Mouse (Mus musculus) MEL (cell line): Measurements from ENCODE around the gene Matn1. TPM values are rescaled to one million over a fixed set of nuclear protein-coding genes. Genes with fewer than 3 reads are reported as not detected.

Experiments
- DNase-seq: peaks from one replicate; pipeline ENCODE4 v3.0.0; 2011; ENCODE audit warnings: low read depth, low spot score
- H3K27ac ChIP-seq: 2 replicates; pipeline ENCODE4 v1.5.1; 2012; ENCODE audit warnings: low read depth, mild to moderate bottlenecking, control low read depth, low read length, moderate library complexity; ENCODE audit not compliant: control insufficient read depth
- H3K27me3 ChIP-seq, 2 experiments: fragments of 150-350 bp in 1 of 2; sonication (generic) in 1 of 2; 2 replicates each; pipeline ENCODE4 v1.6.1; 2012; ENCODE audit warnings: low read length in 2 of 2, mild to moderate bottlenecking in 2 of 2, improper control_type of control experiment in 1 of 2, moderate library complexity in 1 of 2; ENCODE audit not compliant: insufficient read depth in 2 of 2, control insufficient read depth in 1 of 2
- H3K36me3 ChIP-seq, 2 experiments: 2 replicates each; pipeline ENCODE4 v1.6.1; 2012 to 2014; ENCODE audit warnings: low read length in 2 of 2, improper control_type of control experiment in 1 of 2, inconsistent platforms in 1 of 2, mild to moderate bottlenecking in 1 of 2; ENCODE audit not compliant: insufficient read depth in 2 of 2, control insufficient read depth in 1 of 2
- H3K4me1 ChIP-seq, 2 experiments: fragments of 150-350 bp in 1 of 2; sonication (generic) in 1 of 2; 2 replicates each; pipeline ENCODE4 v1.6.1; 2012; ENCODE audit warnings: low read length in 2 of 2, improper control_type of control experiment in 1 of 2, mild to moderate bottlenecking in 1 of 2; ENCODE audit not compliant: insufficient read depth in 2 of 2, control insufficient read depth in 1 of 2
- H3K4me3 ChIP-seq, 2 experiments: fragments of 150-350 bp in 1 of 2; sonication (generic) in 1 of 2; 2 replicates each; pipeline ENCODE4 v1.5.1; 2012; ENCODE audit warnings: low read depth in 2 of 2, low read length in 2 of 2, mild to moderate bottlenecking in 2 of 2, moderate library complexity in 2 of 2, control low read depth in 1 of 2, improper control_type of control experiment in 1 of 2; ENCODE audit not compliant: control insufficient read depth in 1 of 2, insufficient read depth in 1 of 2
- H3K79me2 ChIP-seq: 2 replicates; pipeline ENCODE4 v1.6.1; 2012; ENCODE audit warnings: mild to moderate bottlenecking, low read length, moderate library complexity; ENCODE audit not compliant: control insufficient read depth, poor library complexity, insufficient read depth
- H3K9ac ChIP-seq: 2 replicates; pipeline ENCODE4 v1.6.1; 2012; ENCODE audit warnings: low read depth, mild to moderate bottlenecking, control low read depth, low read length, moderate library complexity; ENCODE audit not compliant: control insufficient read depth, poor library complexity, severe bottlenecking
- H3K9me3 ChIP-seq: fragments of 150-350 bp; sonication (generic); replicated peaks from 2 replicates; pipeline ENCODE4 v1.6.1; 2012; ENCODE audit warnings: mild to moderate bottlenecking, low read length, improper control_type of control experiment, moderate library complexity; ENCODE audit not compliant: insufficient read depth
- BHLHE40 ChIP-seq: IDR thresholded peaks from 2 replicates; pipeline ENCODE4 v1.6.1; 2012; ENCODE audit warnings: low read depth, mild to moderate bottlenecking, inconsistent platforms, low read length, improper control_type of control experiment, borderline replicate concordance
- CTCF ChIP-seq, 3 experiments: IDR thresholded peaks in 2 of 3; conservative IDR thresholded peaks in 1 of 3; 2 replicates each; pipeline ENCODE4 v1.5.1; 2011 to 2012; ENCODE audit warnings: low read length in 3 of 3, low read depth in 2 of 3, mild to moderate bottlenecking in 2 of 3, improper control_type of control experiment in 1 of 3, inconsistent platforms in 1 of 3, mixed read lengths in 1 of 3, moderate library complexity in 1 of 3; ENCODE audit not compliant: control insufficient read depth in 1 of 3, insufficient read depth in 1 of 3, poor library complexity in 1 of 3, severe bottlenecking in 1 of 3
- ELF1 ChIP-seq: IDR thresholded peaks from 2 replicates; pipeline ENCODE4 v1.6.1; 2014; ENCODE audit warnings: low read depth, mild to moderate bottlenecking, inconsistent platforms, low read length, improper control_type of control experiment, moderate library complexity
- EP300 ChIP-seq, 2 experiments: IDR thresholded peaks; 2 replicates each; pipeline ENCODE4 v1.6.1; 2011; ENCODE audit warnings: improper control_type of control experiment in 2 of 2, low read length in 2 of 2, low read depth in 1 of 2, mild to moderate bottlenecking in 1 of 2
- KAT2A ChIP-seq: conservative IDR thresholded peaks from 2 replicates; pipeline ENCODE4 v1.6.1; 2012; ENCODE audit warnings: low read depth, low read length, improper control_type of control experiment, inconsistent platforms
- RCOR1 ChIP-seq: IDR thresholded peaks from 2 replicates; pipeline ENCODE4 v1.6.1; 2012; ENCODE audit warnings: low read depth, mild to moderate bottlenecking, inconsistent platforms, low read length, improper control_type of control experiment
- polyA plus RNA-seq, 2 experiments: library from polyadenylated mRNA; stranded (reverse) in 1 of 2; unstranded in 1 of 2; fragments of >175 nt in 1 of 2; fragments of >200 nt in 1 of 2; gene quantifications; 2 replicates each; pipeline versions ENCODE4 v1.2.1 to v1.2.4; 2012; ENCODE audit warnings: low replicate concordance in 2 of 2, low read depth in 1 of 2; ENCODE audit not compliant: insufficient read length in 2 of 2, insufficient read depth in 1 of 2, missing spikeins in 1 of 2
- total RNA-seq: library from RNA; depleted of rRNA; stranded (reverse); fragments of 300-350 nt; gene quantifications from 2 replicates; pipeline ENCODE4 v1.2.3, GENCODE M21; 2012

Gene Matn1
- total and polyA plus RNA-seq, 3 experiments, result not detected

- no peak overlapping the region for H3K9ac ChIP-seq
- H3K27me3 ChIP-seq, result no peaks in the 10 kb centered on the region
- no peak for TF ChIP-seq RCOR1
- TF ChIP-seq BHLHE40, result peak; percentile 77; the same call in 1 of the 2 replicates
- no peaks in the 10 kb centered on the region; the same call in 1 of the 2 replicates for H3K79me2 ChIP-seq
- no peak overlapping the region for H3K27ac ChIP-seq
- H3K36me3 ChIP-seq, result peaks cover 0 to 40% of the 10 kb centered on the region in 2 experiments; a peak in 2 of 4 replicates
- no peak overlapping the region for H3K4me3 ChIP-seq
- no peaks in the 10 kb centered on the region for H3K9me3 ChIP-seq
- peaks cover 17 to 65% of the 10 kb centered on the region in 2 experiments for H3K4me1 ChIP-seq
- DNase-seq, result no peak
Observed at GRCm38 (mm10) chr4:130905882-130906281, 38.3 kb upstream of the Matn1 start.

GRCm38 (mm10) chr4:130906296-130906695 is 37.9 kb upstream of the Matn1 start:
- H3K36me3 ChIP-seq, result peaks cover 0 to 44% of the 10 kb centered on the region in 2 experiments; a peak in 2 of 4 replicates
- H3K9me3 ChIP-seq, result no peaks in the 10 kb centered on the region
- H3K79me2 ChIP-seq, result no peaks in the 10 kb centered on the region; the same call in 1 of the 2 replicates
- no peak for DNase-seq
- H3K4me1 ChIP-seq, result peaks cover 21 to 65% of the 10 kb centered on the region in 2 experiments
- TF ChIP-seq ELF1 (no peak), EP300 (IDR thresholded peaks at IDR 0.05; ENCODE audit: low read depth in 1 of 2, low read length in 2 of 2) (no peak), KAT2A (no peak), CTCF (IDR thresholded peaks at IDR 0.05 in 2 of 3, conservative IDR thresholded peaks at IDR 0.05 in 1 of 3; ENCODE audit: control insufficient read depth in 1 of 3, insufficient read depth in 1 of 3, low read depth in 2 of 3, low read length in 3 of 3, poor library complexity in 1 of 3, severe bottlenecking in 1 of 3) (no peak)
- TF ChIP-seq, all 39 proteins: peak for 0
- Histone ChIP-seq H3K4me3 (no peak overlapping the region), H3K27me3 (no peaks in the 10 kb centered on the region), H3K9ac (no peak overlapping the region), H3K27ac (no peak overlapping the region)

- no peak for DNase-seq
- no peaks in the 10 kb centered on the region for H3K9me3 ChIP-seq
- peaks cover 23 to 69% of the 10 kb centered on the region in 2 experiments for H3K4me1 ChIP-seq
- H3K9ac ChIP-seq, result no peak overlapping the region
- no peak overlapping the region for H3K27ac ChIP-seq
- peaks cover 0 to 49% of the 10 kb centered on the region in 2 experiments; a peak in 2 of 4 replicates for H3K36me3 ChIP-seq
- no peak for TF ChIP-seq KAT2A
- H3K27me3 ChIP-seq, result no peaks in the 10 kb centered on the region
- H3K79me2 ChIP-seq, result no peaks in the 10 kb centered on the region; the same call in 1 of the 2 replicates
- H3K4me3 ChIP-seq, result no peak overlapping the region
Observed at GRCm38 (mm10) chr4:130907200-130908069, 36.8 kb upstream of the Matn1 start.
